Mouse (Mus musculus): ENCODE results near the gene Nsd2.
"Not testable (repeated sequence)": the region's sequence is repeated elsewhere in the genome, so short reads cannot be mapped to it uniquely, and the experiment has no call there.

The Nsd2 gene

GRCm38 (mm10) chr5:33853086-33853485, 32.6 kb downstream of the Nsd2 start:
- no peak for DNase-seq

- no peak for DNase-seq
Measured at GRCm38 (mm10) chr5:33854019-33854418, 33.5 kb downstream of the Nsd2 start.

GRCm38 (mm10) chr5:33857693-33858092, 37.2 kb downstream of the Nsd2 start:
- DNase-seq: no peak

DNA sequence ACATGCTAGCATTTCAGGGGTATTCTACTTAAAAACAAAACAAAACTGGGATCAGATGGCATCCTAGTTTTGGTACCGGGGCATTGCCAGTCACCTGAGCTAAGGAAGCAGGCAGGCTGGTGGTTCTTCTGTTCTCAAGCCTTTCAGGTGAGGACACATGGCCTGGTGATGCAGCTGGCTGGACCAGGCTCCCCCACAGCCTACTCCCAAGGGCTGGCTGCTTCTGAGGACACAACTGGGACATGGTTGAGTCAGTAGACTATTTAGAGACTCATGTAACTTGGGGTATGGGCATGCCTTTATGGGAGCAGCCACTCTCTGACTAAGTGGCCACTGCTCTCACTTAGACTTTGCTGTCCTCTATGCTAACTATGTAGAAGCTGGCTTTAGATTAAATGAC, 54.9 kb downstream of the Nsd2 start:
- no peak for DNase-seq

DNA sequence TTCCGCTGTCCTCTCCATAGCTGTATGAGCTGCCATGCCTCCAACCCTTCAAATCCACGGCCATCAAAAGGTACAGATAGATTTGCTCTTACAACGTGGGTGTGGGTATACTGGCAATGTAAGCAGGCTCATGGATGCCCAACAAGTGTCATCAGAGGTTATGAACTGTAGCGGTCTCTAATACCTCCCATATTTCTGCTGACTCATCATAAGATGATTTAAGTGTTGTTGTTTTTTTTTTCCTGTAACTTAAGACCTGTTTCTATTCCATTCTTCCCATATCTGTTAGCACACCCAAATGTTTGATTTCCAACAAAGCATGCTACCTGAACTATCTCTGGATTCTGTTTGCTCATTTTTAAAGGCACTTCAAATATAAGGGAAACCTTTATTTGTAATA, 60.6 kb downstream of the Nsd2 start:
- no peak for DNase-seq

GRCm38 (mm10) chr5:33893406-33893805, 72.9 kb downstream of the Nsd2 start:
- no peak for DNase-seq

- no peak for DNase-seq
Measured at GRCm38 (mm10) chr5:33895116-33895515, 74.6 kb downstream of the Nsd2 start.

GRCm38 (mm10) chr5:33897158-33897557, 76.6 kb downstream of the Nsd2 start:
- no peak for DNase-seq

- DNase-seq: no peak
Measured at GRCm38 (mm10) chr5:33898671-33899070, 78.1 kb downstream of the Nsd2 start.

DNA sequence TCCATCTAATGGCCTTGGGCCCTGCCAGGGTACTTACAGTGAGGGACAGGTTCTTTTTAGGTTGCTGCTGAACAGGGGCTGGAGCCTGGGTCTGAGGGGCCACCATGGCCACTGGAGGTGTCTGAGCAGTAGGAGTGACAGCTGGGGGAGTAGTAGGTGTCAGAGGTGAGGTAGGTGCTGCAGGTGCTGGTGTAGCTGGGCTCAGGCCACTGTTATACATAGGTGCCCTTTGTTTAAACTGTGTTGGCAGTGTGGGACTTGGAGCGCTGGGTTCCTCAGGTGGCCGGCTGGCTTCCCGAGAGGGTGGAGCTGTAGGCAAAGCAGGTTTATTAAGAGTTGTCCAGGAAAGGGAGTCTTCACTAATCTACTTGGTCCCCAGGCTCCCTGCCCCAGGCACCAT, 78.7 kb downstream of the Nsd2 start:
- no peak for DNase-seq

GRCm38 (mm10) chr5:33900101-33900500, 79.6 kb downstream of the Nsd2 start:
- DNase-seq: no peak

GRCm38 (mm10) chr5:33900701-33901263, 80.3 kb downstream of the Nsd2 start:
- no peak for DNase-seq

GRCm38 (mm10) chr5:33901278-33901677, 80.8 kb downstream of the Nsd2 start:
- DNase-seq: no peak

DNA sequence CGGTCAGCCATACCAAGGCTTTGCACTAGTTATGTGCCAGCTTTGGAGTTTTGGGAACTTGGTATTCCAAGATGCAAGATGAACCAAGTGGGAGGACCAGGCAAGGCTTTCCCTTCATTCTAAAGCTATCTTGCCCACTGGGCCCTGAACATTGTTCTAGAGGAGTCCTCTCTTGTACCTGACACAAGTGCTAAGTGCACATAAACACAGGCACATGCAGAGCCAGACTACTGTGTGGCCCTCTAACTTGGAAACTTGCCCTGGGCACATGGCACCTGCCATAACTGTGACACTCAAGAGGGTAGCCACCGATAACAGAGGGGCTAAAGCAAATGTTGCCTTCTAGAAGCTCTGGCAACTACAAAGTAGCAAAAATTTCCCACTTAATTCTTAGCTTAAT, 82.2 kb downstream of the Nsd2 start:
- no peak for DNase-seq

DNA sequence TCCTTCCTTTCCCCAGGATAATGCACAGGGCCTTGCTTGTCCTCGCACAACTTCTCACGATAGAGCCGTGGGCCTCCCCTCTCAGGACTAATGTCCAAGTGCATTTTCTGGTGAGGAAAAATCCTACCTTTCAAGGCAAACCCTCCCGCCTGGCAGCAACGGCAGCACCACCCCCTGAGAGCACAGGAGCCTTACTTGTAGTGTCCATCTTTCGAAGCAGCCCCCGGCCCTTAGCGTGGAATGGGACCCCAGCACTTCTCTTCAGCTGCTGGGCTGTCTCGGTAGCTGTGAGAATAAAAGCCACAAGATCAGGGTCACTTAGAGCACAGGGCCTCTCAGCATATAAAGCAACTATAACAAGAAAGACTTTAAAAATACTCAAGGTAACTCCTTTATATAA, 82.7 kb downstream of the Nsd2 start:
- DNase-seq: no peak

DNA sequence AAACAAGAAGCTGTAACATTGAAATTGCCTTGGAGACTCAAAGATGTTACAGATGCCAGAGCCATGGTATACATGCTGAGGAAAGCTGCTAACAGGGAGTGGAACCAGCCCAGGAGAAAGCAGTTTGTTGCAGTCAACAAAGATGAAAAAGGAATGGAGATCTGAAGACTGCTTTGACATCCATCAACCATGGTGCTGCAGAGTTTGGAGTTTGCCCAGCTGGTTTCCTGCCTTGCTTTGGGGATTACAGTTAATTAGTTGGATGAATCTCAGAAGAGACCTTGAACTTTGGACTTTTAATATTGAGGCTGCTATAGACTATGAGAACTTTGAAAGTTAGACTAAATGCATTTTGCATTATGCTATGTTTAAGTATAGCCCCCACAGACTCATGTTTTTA, 94.5 kb downstream of the Nsd2 start:
- not testable (repeated sequence) for DNase-seq

DNA sequence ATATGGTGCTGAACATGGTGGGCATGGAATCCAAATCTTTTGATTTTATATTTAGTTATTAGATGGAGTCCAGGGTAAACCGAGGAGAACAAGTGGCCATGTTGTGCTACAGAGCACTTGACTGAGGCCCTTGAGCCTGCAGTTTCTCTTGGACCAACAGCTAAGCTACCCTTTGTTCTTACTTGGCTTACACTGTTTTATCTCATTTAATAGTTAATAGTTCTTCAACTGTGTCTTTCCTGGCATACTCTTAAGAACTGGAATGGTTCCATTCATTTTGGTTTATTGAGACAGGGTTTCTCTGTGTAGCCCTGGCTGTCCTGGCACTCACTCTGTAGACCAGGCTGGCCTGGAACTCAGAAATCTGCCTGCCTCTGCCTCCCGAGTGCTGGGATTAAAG, 96.1 kb downstream of the Nsd2 start:
- not testable (repeated sequence) for DNase-seq

DNA sequence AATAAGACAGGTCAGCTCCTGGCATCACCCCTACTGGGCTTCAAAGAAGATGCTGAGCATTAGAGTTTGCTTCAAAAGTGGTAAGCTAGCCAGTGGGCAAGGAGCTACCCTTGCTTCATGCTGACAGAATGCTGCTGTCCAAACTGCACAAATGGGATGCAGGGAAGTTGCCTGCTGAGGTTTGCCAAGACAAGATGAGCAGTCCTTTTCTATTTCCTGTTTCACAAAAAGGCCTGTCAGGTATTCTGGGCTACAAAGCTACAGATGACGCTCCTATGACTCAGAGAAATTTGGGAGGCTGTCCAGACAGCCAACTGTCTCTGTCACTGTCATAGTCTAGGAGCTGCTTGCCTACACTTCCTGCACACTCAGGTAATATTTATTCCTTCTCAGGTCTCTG, 98.9 kb downstream of the Nsd2 start:
- DNase-seq: no peak

DNA sequence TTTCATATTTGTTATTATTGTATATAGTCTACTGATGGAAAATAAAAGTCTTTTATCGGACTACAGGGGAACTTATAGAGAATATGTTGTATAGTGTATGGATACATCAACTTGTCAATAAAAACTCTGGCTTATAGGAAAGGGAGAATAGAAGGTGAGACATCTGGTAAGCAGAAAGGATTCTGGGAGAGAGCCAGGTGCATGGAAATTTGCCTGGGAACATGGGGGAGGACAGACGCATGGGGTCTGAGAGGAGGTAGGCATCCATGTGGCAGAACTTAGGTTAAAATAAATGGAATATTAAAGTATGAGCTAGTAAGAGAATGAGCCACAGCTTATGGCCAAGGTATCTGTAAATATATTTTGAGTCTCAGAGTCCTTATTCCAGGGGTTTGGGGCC, 99.5 kb downstream of the Nsd2 start:
- no peak for DNase-seq

- no peak for DNase-seq
Measured at GRCm38 (mm10) chr5:33920924-33921323, 100.4 kb downstream of the Nsd2 start.

- no peak for DNase-seq
Measured at GRCm38 (mm10) chr5:33921486-33922235, 101.1 kb downstream of the Nsd2 start.

DNA sequence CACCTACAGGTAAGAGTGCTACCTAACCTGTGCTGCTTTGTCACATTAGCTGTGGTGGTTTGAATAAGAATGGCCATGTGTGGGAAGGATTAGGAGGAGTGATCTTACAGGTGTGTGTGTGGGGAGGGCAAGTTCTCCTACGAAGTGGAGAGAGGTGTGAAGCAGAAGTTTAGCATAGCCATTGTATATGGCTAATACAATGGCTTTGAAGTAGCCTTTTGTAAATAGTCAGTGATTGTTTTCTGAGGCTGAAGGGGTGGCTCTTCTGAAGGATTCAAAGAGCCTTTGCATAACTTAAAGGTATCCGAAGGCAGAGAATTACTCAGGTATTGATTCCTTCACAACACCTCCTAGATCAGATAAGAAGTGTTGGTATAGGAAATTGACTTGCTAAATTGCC, 102.0 kb downstream of the Nsd2 start:
- DNase-seq: no peak

GRCm38 (mm10) chr5:33926170-33926569, 105.6 kb downstream of the Nsd2 start:
- DNase-seq: no peak

GRCm38 (mm10) chr5:33932413-33932812, 111.9 kb downstream of the Nsd2 start:
- no peak for DNase-seq

DNA sequence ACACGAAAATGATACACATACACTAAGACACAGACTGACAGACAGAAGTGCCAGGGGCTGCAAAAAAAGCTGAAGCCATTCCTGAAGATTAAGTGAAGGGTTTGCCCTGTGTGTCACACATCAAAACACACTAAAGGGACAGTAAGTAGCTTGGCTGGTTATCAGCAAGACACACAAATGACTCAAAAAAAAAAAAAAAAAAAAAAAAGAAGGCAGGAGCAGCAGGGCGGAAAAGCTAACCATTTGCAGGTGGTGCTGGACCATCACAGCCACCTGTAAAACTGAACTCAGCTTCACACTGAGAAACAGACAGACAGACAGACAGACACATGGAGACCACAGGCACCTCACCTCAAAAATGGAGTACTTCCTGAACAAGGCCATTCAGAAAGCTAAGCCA, 113.6 kb downstream of the Nsd2 start:
- DNase-seq: no peak

All from right cerebral cortex, postnatal 14 days (tissue).